Mouse (Mus musculus): Measurements from ENCODE around the gene Wbp11. TPM values are rescaled to one million over a fixed set of nuclear protein-coding genes. Genes with fewer than 3 reads are reported as not detected.

Gene Wbp11
- polyA plus RNA-seq, 2 experiments = 96.5 to 100 TPM

DNA sequence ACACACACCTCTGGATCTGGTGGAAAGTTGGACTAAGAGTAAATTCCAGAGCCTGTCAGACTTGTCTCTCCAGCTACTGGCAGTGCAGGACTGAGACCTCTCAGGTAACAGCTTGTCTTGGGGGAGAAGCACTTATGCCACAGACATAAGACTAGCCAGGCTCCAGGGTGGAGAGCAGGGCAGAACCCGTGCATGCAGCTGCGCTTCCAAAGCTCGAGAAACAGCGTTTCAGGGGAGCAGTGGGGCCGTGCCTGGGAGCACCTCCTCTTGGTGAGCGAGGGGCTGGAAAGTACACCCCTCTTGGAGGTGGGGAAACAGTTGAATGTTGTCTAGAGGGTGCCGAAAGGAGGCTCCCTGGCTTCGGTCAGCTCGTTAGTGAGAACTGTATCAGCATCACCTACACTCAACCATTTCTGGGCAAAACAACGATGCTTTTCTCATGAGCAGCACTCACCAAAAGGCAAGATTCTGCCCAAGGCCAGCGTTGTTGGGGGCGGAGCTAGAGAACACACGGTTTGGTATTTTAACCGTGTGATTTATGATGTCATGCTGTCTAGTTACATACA, 28.1 kb upstream of the Wbp11 start:
- H3K4me2 ChIP-seq (replicated peaks; ENCODE audit: low read depth, low read length, severe bottlenecking) = peak overlapping the region; percentile 21; the same call in 1 of the 2 replicates
- H3K27me3 ChIP-seq (ENCODE audit: control insufficient read depth, insufficient read depth, low read length) = no peaks in the 10 kb centered on the region
- peaks cover 19% of the 10 kb centered on the region for H3K4me1 ChIP-seq (ENCODE audit: control insufficient read depth, insufficient read depth, low read length)
- H3K36me3 ChIP-seq (ENCODE audit: control insufficient read depth, insufficient read depth, low read length) = no peaks in the 10 kb centered on the region
- ATAC-seq (ENCODE audit: low FRiP score, low read depth) = no peak
- TF ChIP-seq POLR2A (IDR thresholded peaks at IDR 0.05; ENCODE audit: borderline replicate concordance, extremely low read depth, insufficient read depth, insufficient read length) = no peak
- no peak overlapping the region for H3K9ac ChIP-seq (ENCODE audit: low read depth, low read length, severe bottlenecking)
- DNase-seq (ENCODE audit: low spot score) = no peak
- 40% methylated on average over 14 of the region's 14 CpGs for WGBS
- peak overlapping the region; percentile 67 for H3K27ac ChIP-seq (replicated peaks; ENCODE audit: low read depth, low read length)
- peak overlapping the region; percentile 16; the same call in 1 of the 2 replicates for H3K4me3 ChIP-seq (replicated peaks; ENCODE audit: low read length)
- no peaks in the 10 kb centered on the region for H3K9me3 ChIP-seq (ENCODE audit: control insufficient read depth, low read length)

- Histone ChIP-seq H3K4me3 (replicated peaks; ENCODE audit: low read length) (no peak overlapping the region), H3K4me2 (replicated peaks; ENCODE audit: low read depth, low read length, severe bottlenecking) (no peak overlapping the region), H3K4me1 (ENCODE audit: control insufficient read depth, insufficient read depth, low read length) (peaks cover 19% of the 10 kb centered on the region), H3K27ac (replicated peaks; ENCODE audit: low read depth, low read length) (no peak overlapping the region), H3K9me3 (ENCODE audit: control insufficient read depth, low read length) (no peaks in the 10 kb centered on the region), H3K9ac (ENCODE audit: low read depth, low read length, severe bottlenecking) (no peak overlapping the region), H3K36me3 (ENCODE audit: control insufficient read depth, insufficient read depth, low read length) (no peaks in the 10 kb centered on the region), H3K27me3 (ENCODE audit: control insufficient read depth, insufficient read depth, low read length) (no peaks in the 10 kb centered on the region)
- TF ChIP-seq POLR2A (IDR thresholded peaks at IDR 0.05; ENCODE audit: borderline replicate concordance, extremely low read depth, insufficient read depth, insufficient read length) = no peak
- 83% methylated on average over 2 of the region's 2 CpGs for WGBS
- no peak for DNase-seq (ENCODE audit: low spot score)
- no peak for ATAC-seq (ENCODE audit: low FRiP score, low read depth)
Measured at GRCm38 (mm10) chr6:136855183-136855582, 27.1 kb upstream of the Wbp11 start.

DNA sequence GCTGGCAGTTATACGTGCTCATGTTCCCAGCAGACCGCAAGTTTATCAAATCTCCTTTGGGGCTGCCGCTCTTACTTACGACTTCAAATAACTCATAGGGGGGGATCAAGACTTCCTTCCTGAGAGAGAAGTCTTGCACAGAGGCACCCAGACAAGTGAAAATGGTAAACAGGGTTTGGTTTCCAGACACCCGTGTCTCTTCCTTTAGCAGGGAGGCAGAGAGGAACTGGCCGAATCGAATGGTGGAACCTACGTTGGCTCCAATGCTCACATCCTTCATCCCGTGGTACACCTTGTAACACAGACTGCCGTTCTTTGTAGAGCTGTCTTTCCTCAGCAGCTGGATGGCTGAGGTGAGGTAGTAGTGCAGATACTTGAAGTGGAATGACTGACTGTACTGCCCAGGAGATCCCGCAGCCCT, 26.3 kb upstream of the Wbp11 start:
- H3K27ac ChIP-seq (replicated peaks; ENCODE audit: low read depth, low read length) = no peak overlapping the region
- TF ChIP-seq POLR2A (IDR thresholded peaks at IDR 0.05; ENCODE audit: borderline replicate concordance, extremely low read depth, insufficient read depth, insufficient read length) = no peak
- H3K4me1 ChIP-seq (ENCODE audit: control insufficient read depth, insufficient read depth, low read length) = peaks cover 19% of the 10 kb centered on the region
- H3K36me3 ChIP-seq (ENCODE audit: control insufficient read depth, insufficient read depth, low read length) = no peaks in the 10 kb centered on the region
- no peak overlapping the region for H3K9ac ChIP-seq (ENCODE audit: low read depth, low read length, severe bottlenecking)
- H3K4me2 ChIP-seq (replicated peaks; ENCODE audit: low read depth, low read length, severe bottlenecking) = no peak overlapping the region
- WGBS = 81% methylated on average over 11 of the region's 11 CpGs
- DNase-seq (ENCODE audit: low spot score) = no peak
- H3K4me3 ChIP-seq (replicated peaks; ENCODE audit: low read length) = no peak overlapping the region
- no peaks in the 10 kb centered on the region for H3K9me3 ChIP-seq (ENCODE audit: control insufficient read depth, low read length)
- ATAC-seq (ENCODE audit: low FRiP score, low read depth) = no peak
- no peaks in the 10 kb centered on the region for H3K27me3 ChIP-seq (ENCODE audit: control insufficient read depth, insufficient read depth, low read length)

- 31% methylated on average over 3 of the region's 3 CpGs for WGBS
- DNase-seq (ENCODE audit: low spot score) = peak; percentile 58
- no peak for ATAC-seq (ENCODE audit: low FRiP score, low read depth)
- Histone ChIP-seq H3K27me3 (ENCODE audit: control insufficient read depth, insufficient read depth, low read length) (no peaks in the 10 kb centered on the region), H3K27ac (replicated peaks; ENCODE audit: low read depth, low read length) (no peak overlapping the region; the same call in 1 of the 2 replicates), H3K36me3 (ENCODE audit: control insufficient read depth, insufficient read depth, low read length) (no peaks in the 10 kb centered on the region), H3K4me2 (replicated peaks; ENCODE audit: low read depth, low read length, severe bottlenecking) (no peak overlapping the region), H3K4me3 (replicated peaks; ENCODE audit: low read length) (no peak overlapping the region), H3K4me1 (ENCODE audit: control insufficient read depth, insufficient read depth, low read length) (peaks cover 19% of the 10 kb centered on the region), H3K9me3 (ENCODE audit: control insufficient read depth, low read length) (no peaks in the 10 kb centered on the region), H3K9ac (ENCODE audit: low read depth, low read length, severe bottlenecking) (no peak overlapping the region)
- no peak for TF ChIP-seq POLR2A (IDR thresholded peaks at IDR 0.05; ENCODE audit: borderline replicate concordance, extremely low read depth, insufficient read depth, insufficient read length)
Measured at GRCm38 (mm10) chr6:136852762-136853161, 24.7 kb upstream of the Wbp11 start.

DNA sequence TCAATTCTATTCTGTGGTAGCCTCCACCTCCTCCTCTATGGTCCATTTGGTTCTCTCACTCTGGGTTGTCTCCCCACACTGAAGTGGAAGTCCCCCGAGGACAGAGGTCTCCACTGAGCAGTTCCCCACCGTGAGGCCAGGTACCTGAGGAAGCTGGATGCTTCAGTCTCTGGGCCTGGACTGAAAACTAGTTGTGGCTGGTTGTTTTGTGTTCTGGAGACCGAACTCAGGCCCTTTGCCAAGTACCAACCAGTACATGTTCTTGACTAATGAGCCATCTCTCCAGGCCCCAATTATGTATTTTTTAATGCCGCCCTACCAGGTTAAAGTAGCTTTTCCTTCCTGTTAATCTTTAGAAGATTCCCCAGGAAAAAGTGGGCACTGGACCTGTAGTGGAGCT, 24.3 kb upstream of the Wbp11 start:
- Histone ChIP-seq H3K9me3 (ENCODE audit: control insufficient read depth, low read length) (no peaks in the 10 kb centered on the region), H3K9ac (ENCODE audit: low read depth, low read length, severe bottlenecking) (no peak overlapping the region), H3K4me3 (replicated peaks; ENCODE audit: low read length) (no peak overlapping the region), H3K27me3 (ENCODE audit: control insufficient read depth, insufficient read depth, low read length) (no peaks in the 10 kb centered on the region), H3K4me2 (replicated peaks; ENCODE audit: low read depth, low read length, severe bottlenecking) (no peak overlapping the region), H3K36me3 (ENCODE audit: control insufficient read depth, insufficient read depth, low read length) (no peaks in the 10 kb centered on the region), H3K27ac (replicated peaks; ENCODE audit: low read depth, low read length) (no peak overlapping the region; the same call in 1 of the 2 replicates), H3K4me1 (ENCODE audit: control insufficient read depth, insufficient read depth, low read length) (peaks cover 15% of the 10 kb centered on the region)
- DNase-seq (ENCODE audit: low spot score) (no peak), ATAC-seq (ENCODE audit: low FRiP score, low read depth) (no peak)
- no peak for TF ChIP-seq POLR2A (IDR thresholded peaks at IDR 0.05; ENCODE audit: borderline replicate concordance, extremely low read depth, insufficient read depth, insufficient read length)
- 67% methylated on average over 4 of the region's 4 CpGs for WGBS

Measured in limb, embryonic 14.5 days (tissue).